Mouse (Mus musculus): ENCODE results near the gene Abhd4. TPM values are rescaled to one million over a fixed set of nuclear protein-coding genes. Genes with fewer than 3 reads are reported as not detected.

Abhd4 gene
- polyA plus RNA-seq, 1 experiment from 2014 or later = 37.7 TPM

- H3K4me1 ChIP-seq = no peaks in the 10 kb centered on the region
- H3K36me3 ChIP-seq = peaks cover 8% of the 10 kb centered on the region
- H3K27ac ChIP-seq = no peak overlapping the region
- WGBS = 90% methylated on average over 3 of the region's 3 CpGs
- no peak for DNase-seq (ENCODE audit: low spot score)
- H3K4me3 ChIP-seq = no peak overlapping the region
- no peaks in the 10 kb centered on the region for H3K27me3 ChIP-seq (ENCODE audit: low read depth, poor library complexity, severe bottlenecking)
- H3K9me3 ChIP-seq (replicated peaks) = no peaks in the 10 kb centered on the region
Observed at GRCm38 (mm10) chr14:54271976-54272606, 18.1 kb downstream of the Abhd4 start.

DNA sequence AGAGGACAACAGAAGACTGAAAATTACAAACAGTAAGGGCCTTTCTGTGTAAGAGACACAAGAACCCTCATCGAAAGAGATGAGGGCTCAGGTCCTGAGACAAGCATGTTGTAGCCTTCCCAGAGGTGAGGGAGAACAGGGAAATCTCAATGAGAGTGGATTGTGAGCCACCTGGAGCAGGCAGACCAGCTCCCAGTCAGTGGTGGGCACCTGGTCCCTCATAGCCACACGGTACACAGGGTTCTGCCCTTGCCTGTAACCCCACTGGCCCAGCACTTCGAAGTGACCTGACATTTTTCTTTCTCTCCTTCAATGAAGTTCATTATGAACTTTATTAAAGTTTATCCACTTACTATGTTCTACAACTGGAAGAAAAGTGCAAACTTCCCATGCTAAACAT is 18.7 kb downstream of the Abhd4 start:
- Histone ChIP-seq H3K4me1 (no peaks in the 10 kb centered on the region), H3K27me3 (ENCODE audit: low read depth, poor library complexity, severe bottlenecking) (no peaks in the 10 kb centered on the region), H3K9me3 (replicated peaks) (no peaks in the 10 kb centered on the region), H3K27ac (no peak overlapping the region), H3K4me3 (no peak overlapping the region), H3K36me3 (peaks cover 3% of the 10 kb centered on the region)
- no peak for DNase-seq (ENCODE audit: low spot score)
- 87% methylated on average over 3 of the region's 3 CpGs for WGBS

- Histone ChIP-seq H3K9me3 (replicated peaks) (no peaks in the 10 kb centered on the region), H3K27ac (no peak overlapping the region), H3K36me3 (no peaks in the 10 kb centered on the region), H3K27me3 (ENCODE audit: low read depth, poor library complexity, severe bottlenecking) (no peaks in the 10 kb centered on the region), H3K4me3 (no peak overlapping the region), H3K4me1 (no peaks in the 10 kb centered on the region)
- no peak for DNase-seq (ENCODE audit: low spot score)
- 90% methylated on average over 2 of the region's 2 CpGs for WGBS
Observed at GRCm38 (mm10) chr14:54276446-54276845, 22.5 kb downstream of the Abhd4 start.

GRCm38 (mm10) chr14:54284839-54285238 is 30.9 kb downstream of the Abhd4 start, which contains the start of gene Olfr49:
TSS of gene Olfr49 (minus strand) at chr14:54284939.
- H3K36me3 ChIP-seq = no peaks in the 10 kb centered on the region
- H3K27ac ChIP-seq = no peak within 1 kb of the TSS
- no peaks in the 10 kb centered on the region for H3K4me1 ChIP-seq
- no peak within 1 kb of the TSS for H3K4me3 ChIP-seq
- WGBS = 74% methylated on average over 1 of the region's 1 CpGs
- H3K27me3 ChIP-seq (ENCODE audit: low read depth, poor library complexity, severe bottlenecking) = no peaks in the 10 kb centered on the region
- no peak for DNase-seq (ENCODE audit: low spot score)
- no peaks in the 10 kb centered on the region for H3K9me3 ChIP-seq (replicated peaks)

DNA sequence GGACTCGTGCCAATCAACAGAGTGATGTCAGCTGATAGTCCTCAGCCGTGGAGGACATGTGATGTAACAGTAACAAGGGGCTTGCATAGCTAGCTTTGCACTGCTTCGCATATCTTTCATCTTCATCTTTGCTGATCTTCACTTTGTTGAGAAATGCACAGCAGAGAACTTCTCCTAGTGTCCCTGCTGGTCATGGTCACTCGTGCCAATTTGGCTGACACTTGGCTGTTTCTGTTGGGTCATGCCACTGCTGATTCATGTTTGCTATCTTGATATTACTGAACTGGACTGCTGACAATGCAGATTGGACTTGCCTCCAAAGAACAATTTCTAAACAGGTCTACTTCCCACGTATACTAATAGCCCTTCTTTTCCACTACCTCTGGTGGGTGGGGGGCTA is 46.1 kb downstream of the Abhd4 start:
- no peaks in the 10 kb centered on the region for H3K4me1 ChIP-seq
- H3K9me3 ChIP-seq (replicated peaks) = no peaks in the 10 kb centered on the region
- no peak for DNase-seq (ENCODE audit: low spot score)
- H3K36me3 ChIP-seq = no peaks in the 10 kb centered on the region
- no peak overlapping the region for H3K27ac ChIP-seq
- 87% methylated on average over 5 of the region's 5 CpGs for WGBS
- H3K4me3 ChIP-seq = no peak overlapping the region
- H3K27me3 ChIP-seq (ENCODE audit: low read depth, poor library complexity, severe bottlenecking) = peaks cover 5% of the 10 kb centered on the region; the same call in 1 of the 2 replicates

GRCm38 (mm10) chr14:54300676-54301075 is 46.7 kb downstream of the Abhd4 start:
- 91% methylated on average over 3 of the region's 3 CpGs for WGBS
- no peaks in the 10 kb centered on the region for H3K4me1 ChIP-seq
- no peak for DNase-seq (ENCODE audit: low spot score)
- no peak overlapping the region for H3K4me3 ChIP-seq
- no peaks in the 10 kb centered on the region for H3K9me3 ChIP-seq (replicated peaks)
- H3K27ac ChIP-seq = no peak overlapping the region
- no peaks in the 10 kb centered on the region for H3K36me3 ChIP-seq
- peaks cover 5% of the 10 kb centered on the region; the same call in 1 of the 2 replicates for H3K27me3 ChIP-seq (ENCODE audit: low read depth, poor library complexity, severe bottlenecking)

DNA sequence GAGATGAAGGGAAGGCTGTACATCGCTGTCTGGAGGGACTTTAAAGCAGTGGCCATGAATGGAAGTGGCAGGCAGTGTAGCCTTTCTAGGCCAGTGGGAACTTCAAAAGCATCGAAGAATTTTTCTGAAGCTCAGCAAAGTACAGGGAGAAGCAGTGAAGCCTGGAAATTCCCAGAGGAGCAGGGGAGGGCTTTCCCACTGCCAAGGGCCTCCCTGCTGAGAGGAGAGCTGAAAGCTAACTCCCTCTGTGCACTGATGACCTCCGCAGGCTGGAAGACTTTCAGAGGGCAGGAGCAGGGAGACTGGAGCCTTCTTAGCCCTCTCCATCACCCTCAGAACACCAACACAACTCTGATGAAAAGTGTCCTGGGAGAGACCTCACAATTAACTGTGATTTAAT is 57.8 kb downstream of the Abhd4 start:
- Histone ChIP-seq H3K9me3 (replicated peaks) (no peaks in the 10 kb centered on the region), H3K27me3 (ENCODE audit: low read depth, poor library complexity, severe bottlenecking) (no peaks in the 10 kb centered on the region), H3K4me3 (no peak overlapping the region), H3K27ac (no peak overlapping the region), H3K36me3 (no peaks in the 10 kb centered on the region), H3K4me1 (no peaks in the 10 kb centered on the region)
- no peak for DNase-seq (ENCODE audit: low spot score)
- 31% methylated on average over 3 of the region's 3 CpGs for WGBS

Other genes with a start within 250 kb of the Abhd4 start
- gene Dad1, start 84 bp upstream of the Abhd4 start, polyA plus RNA-seq (2016; fragmentation: Nextera tagmentation; extraction: Ambion mirVana) = 234 and 239 TPM in 2 replicates
- not detected in 2 replicates for gene Olfr49, start 30.8 kb downstream of the Abhd4 start, polyA plus RNA-seq (2016; fragmentation: Nextera tagmentation; extraction: Ambion mirVana)
- gene Oxa1l, start 106.6 kb downstream of the Abhd4 start, polyA plus RNA-seq (2016; fragmentation: Nextera tagmentation; extraction: Ambion mirVana) = 60.5 and 63.1 TPM in 2 replicates
- gene Slc7a7, start 163.6 kb downstream of the Abhd4 start, polyA plus RNA-seq (2016; fragmentation: Nextera tagmentation; extraction: Ambion mirVana) = 2.3 and 3.1 TPM in 2 replicates
- 198 and 219 TPM in 2 replicates for gene Mrpl52, start 172.7 kb downstream of the Abhd4 start, polyA plus RNA-seq (2016; fragmentation: Nextera tagmentation; extraction: Ambion mirVana)
- gene Mmp14, start 177.4 kb downstream of the Abhd4 start, polyA plus RNA-seq (2016; fragmentation: Nextera tagmentation; extraction: Ambion mirVana) = 68.3 and 84.7 TPM in 2 replicates
- gene Lrp10, start 209.9 kb downstream of the Abhd4 start, polyA plus RNA-seq (2016; fragmentation: Nextera tagmentation; extraction: Ambion mirVana) = 23.9 and 24.4 TPM in 2 replicates
- 3.6 and 5.3 TPM in 2 replicates for gene Rem2, start 221.9 kb downstream of the Abhd4 start, polyA plus RNA-seq (2016; fragmentation: Nextera tagmentation; extraction: Ambion mirVana)